Mouse (Mus musculus) hindbrain, embryonic 11.5 days (tissue): ENCODE measurements around the gene Epp13. TPM values are rescaled to one million over a fixed set of nuclear protein-coding genes. Genes with fewer than 3 reads are reported as not detected.
A peak's percentile ranks its signal among the peaks of the same experiment; 100 is the strongest.
"Not testable (repeated sequence)": the region's sequence is repeated elsewhere in the genome, so short reads cannot be mapped to it uniquely, and the experiment has no call there.

Experiments used
- ATAC-seq: fragments of 200-750 bp; cut with Nextera tagmentation; 2 replicates; pipeline ENCODE4 v1.8.0; 2017; ENCODE audit warnings: mild to moderate bottlenecking, moderate TSS enrichment, moderate library complexity; ENCODE audit not compliant: low FRiP score
- DNase-seq: peaks from one replicate; pipeline ENCODE4 v3.0.0-alpha.2; 2015; ENCODE audit warnings: low spot score
- H3K27ac ChIP-seq: fragments of 300-500 bp; sonication (generic); 2 replicates; pipeline ENCODE4 v1.5.1; 2014; ENCODE audit warnings: mild to moderate bottlenecking, low read depth, low read length
- H3K27me3 ChIP-seq: fragments of 300-500 bp; sonication (generic); 2 replicates; pipeline ENCODE4 v1.6.1; 2014; ENCODE audit warnings: mild to moderate bottlenecking, low read length, moderate library complexity, mixed read lengths; ENCODE audit not compliant: control insufficient read depth, insufficient read depth
- H3K36me3 ChIP-seq: fragments of 300-500 bp; sonication (generic); 2 replicates; pipeline ENCODE4 v1.6.1; 2014; ENCODE audit warnings: mild to moderate bottlenecking, low read length, moderate library complexity, mixed read lengths; ENCODE audit not compliant: control insufficient read depth, insufficient read depth
- H3K4me1 ChIP-seq: fragments of 300-500 bp; sonication (generic); replicated peaks from 2 replicates; pipeline ENCODE4 v1.6.1; 2014; ENCODE audit warnings: low read length, mixed read lengths; ENCODE audit not compliant: control insufficient read depth, insufficient read depth
- H3K4me2 ChIP-seq: fragments of 300-500 bp; sonication (generic); replicated peaks from 2 replicates; pipeline ENCODE4 v1.6.1; 2014; ENCODE audit warnings: mild to moderate bottlenecking, low read depth, low read length
- H3K4me3 ChIP-seq: fragments of 300-500 bp; sonication (generic); 2 replicates; pipeline ENCODE4 v1.5.1; 2014; ENCODE audit warnings: low read depth, low read length
- H3K9ac ChIP-seq: fragments of 300-500 bp; sonication (generic); 2 replicates; pipeline ENCODE4 v1.6.1; 2014; ENCODE audit warnings: low read depth, low read length
- H3K9me3 ChIP-seq: fragments of 300-500 bp; sonication (generic); 2 replicates; pipeline ENCODE4 v1.6.1; 2016; ENCODE audit warnings: low read length; ENCODE audit not compliant: control insufficient read depth
- WGBS: fragments of 180-500 bp; shearing (Covaris S2); extraction: QIAGEN DNeasy Blood & Tissue Kit; methylation state at CpG from one replicate; pipeline ENCODE4 v1.1.7; 2014; 5-methylcytosine and 5-hydroxymethylcytosine counted together
- polyA plus RNA-seq: library from polyadenylated mRNA; unstranded; fragments of >200 nt; fragmentation: Nextera tagmentation; extraction: Ambion mirVana; gene quantifications from 2 replicates; pipeline ENCODE4 v1.2.1, GENCODE M21; 2014

Epp13 gene
- polyA plus RNA-seq, 1 experiment from 2014 or later: not detected

DNA sequence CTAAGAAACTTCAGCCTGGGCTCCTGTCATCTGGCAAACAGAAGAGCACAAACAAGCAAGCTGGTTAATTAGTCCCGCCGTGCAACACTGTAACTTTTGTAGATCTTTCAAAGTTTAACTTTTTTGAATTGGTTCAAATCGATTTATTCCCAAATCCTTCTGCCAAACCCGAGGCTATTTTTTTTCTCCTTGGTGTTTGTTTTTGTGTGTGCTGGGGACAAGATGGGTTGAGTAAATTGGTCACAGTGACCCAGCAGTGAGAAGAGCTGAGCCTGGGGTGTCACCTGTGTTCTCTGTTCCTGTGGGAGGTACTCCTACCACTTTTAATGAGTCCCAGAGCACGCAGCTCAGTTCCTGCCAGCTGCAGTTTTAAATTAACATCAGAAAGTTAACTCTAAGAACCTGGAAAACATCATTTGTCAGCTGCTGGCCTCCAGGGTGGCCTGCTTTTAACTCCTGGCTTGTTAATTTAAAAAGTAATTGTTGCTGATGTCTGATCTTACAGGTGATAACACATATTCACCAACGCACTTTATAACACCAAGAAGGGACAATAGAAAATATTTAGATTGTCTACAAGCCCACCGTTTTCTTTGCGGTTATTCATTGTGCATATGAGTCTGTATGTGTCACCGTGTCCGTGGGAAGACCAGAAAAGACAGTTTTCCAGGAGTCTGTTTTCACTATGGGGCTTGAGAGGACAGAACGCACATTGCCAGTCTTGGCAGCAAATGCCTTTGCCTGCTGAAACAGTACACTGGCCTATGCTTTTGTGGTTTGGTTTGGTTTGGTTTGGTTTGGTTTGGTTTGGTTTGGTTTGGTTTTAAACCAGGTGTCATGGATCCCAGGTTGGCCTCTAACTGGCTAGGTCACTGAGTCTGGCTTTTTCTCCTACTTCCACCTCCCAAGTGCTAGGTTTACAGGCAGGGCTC is 7.9 kb upstream of the Epp13 start:
- Histone ChIP-seq H3K4me3 (no peak overlapping the region), H3K9me3 (no peaks in the 10 kb centered on the region), H3K27ac (no peak overlapping the region), H3K27me3 (no peaks in the 10 kb centered on the region), H3K36me3 (no peaks in the 10 kb centered on the region), H3K4me2 (no peak overlapping the region), H3K4me1 (no peaks in the 10 kb centered on the region), H3K9ac (no peak overlapping the region)
- ATAC-seq (no peak), DNase-seq (no peak)
- WGBS: 55% methylated on average over 11 of the region's 11 CpGs

- Histone ChIP-seq H3K4me1 (no peaks in the 10 kb centered on the region), H3K4me2 (no peak overlapping the region), H3K27me3 (no peaks in the 10 kb centered on the region), H3K9ac (no peak overlapping the region), H3K27ac (no peak overlapping the region), H3K4me3 (no peak overlapping the region), H3K9me3 (no peaks in the 10 kb centered on the region), H3K36me3 (no peaks in the 10 kb centered on the region)
- DNase-seq: no peak
- no peak for ATAC-seq
- 95% methylated on average over 5 of the region's 5 CpGs for WGBS
These were observed 1.9 kb downstream of the Epp13 start for GRCm38 (mm10) chr7:6254451-6254850.

DNA sequence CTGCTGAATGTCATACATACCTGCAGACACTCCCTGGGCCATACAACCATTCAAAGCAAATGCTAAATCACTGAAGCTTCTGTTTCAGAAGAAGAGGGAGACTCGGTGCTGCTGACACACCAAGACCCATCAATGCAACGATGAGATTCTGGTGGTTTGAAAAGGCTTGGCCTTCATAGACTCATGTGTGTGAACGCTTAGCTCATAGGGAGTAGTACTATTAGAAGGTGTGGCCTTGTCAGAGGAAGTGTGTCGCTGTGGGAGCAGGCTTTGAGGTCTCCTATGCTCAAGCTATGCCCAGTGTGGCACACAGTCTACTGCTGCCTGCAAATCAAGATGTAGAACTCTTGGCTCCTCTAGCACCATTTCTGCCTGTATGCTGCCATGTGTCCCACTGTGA is 4.9 kb downstream of the Epp13 start:
- 89% methylated on average over 4 of the region's 4 CpGs for WGBS
- Histone ChIP-seq H3K36me3 (no peaks in the 10 kb centered on the region), H3K27ac (no peak overlapping the region), H3K27me3 (no peaks in the 10 kb centered on the region), H3K9ac (no peak overlapping the region), H3K9me3 (no peaks in the 10 kb centered on the region), H3K4me2 (no peak overlapping the region), H3K4me1 (no peaks in the 10 kb centered on the region), H3K4me3 (no peak overlapping the region)
- no peak for DNase-seq
- ATAC-seq: no peak

- Histone ChIP-seq H3K27ac (no peak overlapping the region), H3K27me3 (no peaks in the 10 kb centered on the region), H3K9me3 (no peaks in the 10 kb centered on the region), H3K4me1 (no peaks in the 10 kb centered on the region), H3K9ac (no peak overlapping the region), H3K4me2 (no peak overlapping the region), H3K36me3 (no peaks in the 10 kb centered on the region), H3K4me3 (no peak overlapping the region)
- ATAC-seq (no peak), DNase-seq (no peak)
- 29% methylated on average over 16 of the region's 16 CpGs for WGBS
These were observed 6.0 kb downstream of the Epp13 start for GRCm38 (mm10) chr7:6258232-6259220.

DNA sequence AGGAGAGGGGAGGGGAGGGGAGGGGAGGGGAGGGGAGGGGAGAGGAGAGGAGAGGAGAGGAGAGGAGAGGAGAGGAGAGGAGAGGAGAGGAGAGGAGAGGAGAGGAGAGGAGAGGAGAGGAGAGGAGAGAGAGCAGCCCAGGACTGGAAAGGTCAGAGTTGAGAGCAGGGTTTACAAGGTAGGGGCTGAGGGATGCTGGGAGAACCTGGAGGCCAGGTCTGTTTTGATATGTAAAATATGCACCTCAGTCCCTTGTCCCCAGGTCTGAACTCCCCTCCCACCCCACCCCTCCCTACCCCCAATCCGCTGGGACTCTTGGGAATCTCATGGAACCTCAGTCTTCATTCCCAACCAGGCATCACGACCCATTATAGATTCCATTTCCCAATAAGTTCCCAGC is 7.5 kb downstream of the Epp13 start:
- H3K9ac ChIP-seq, H3K9me3 ChIP-seq, ATAC-seq, H3K4me1 ChIP-seq, H3K27me3 ChIP-seq, DNase-seq, H3K36me3 ChIP-seq, H3K27ac ChIP-seq, H3K4me2 ChIP-seq, H3K4me3 ChIP-seq: not testable (repeated sequence)
- WGBS: 34% methylated on average over 2 of the region's 2 CpGs

DNA sequence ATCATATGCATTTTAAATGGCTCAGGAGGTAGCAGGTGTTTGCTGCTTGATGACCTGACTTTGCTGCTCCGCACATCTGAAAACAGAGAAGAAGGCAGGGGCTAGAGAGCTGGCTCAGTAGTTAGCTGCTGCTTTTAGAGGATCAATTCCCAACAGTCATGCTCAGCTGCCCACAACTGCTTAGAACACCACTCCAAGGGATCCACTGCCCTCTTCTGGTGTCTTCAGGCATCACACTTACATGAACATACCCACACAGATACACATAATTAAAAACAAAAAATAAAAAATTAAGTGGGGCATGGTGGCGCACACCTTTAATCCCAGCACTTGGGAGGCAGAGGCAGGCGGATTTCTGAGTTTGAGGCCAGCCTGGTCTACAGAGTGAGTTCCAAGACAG is 9.6 kb downstream of the Epp13 start:
- Histone ChIP-seq H3K27me3 (no peaks in the 10 kb centered on the region), H3K4me3 (no peak overlapping the region), H3K4me1 (no peaks in the 10 kb centered on the region), H3K9me3 (no peaks in the 10 kb centered on the region), H3K36me3 (no peaks in the 10 kb centered on the region), H3K27ac (no peak overlapping the region), H3K4me2 (no peak overlapping the region), H3K9ac (no peak overlapping the region)
- no peak for ATAC-seq
- WGBS: 83% methylated on average over 3 of the region's 3 CpGs
- no peak for DNase-seq

DNA sequence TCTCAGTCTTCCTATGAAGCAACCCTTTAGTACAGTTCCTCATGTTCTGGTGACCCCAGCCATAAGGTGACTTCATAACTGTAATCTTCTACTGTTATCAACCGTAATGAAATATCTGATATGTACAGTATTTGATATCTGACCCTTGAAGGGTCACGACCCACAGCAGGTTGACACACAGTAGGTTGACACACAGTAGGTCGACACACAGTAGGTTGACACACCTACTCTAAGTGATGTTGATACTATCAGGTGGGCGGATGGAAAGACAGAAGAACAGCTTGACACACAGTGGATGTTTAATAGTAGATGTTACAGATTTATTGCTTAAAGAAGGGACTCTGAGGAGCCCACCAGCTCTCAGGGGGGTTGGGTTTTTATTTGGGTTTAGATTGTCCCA is 10.5 kb downstream of the Epp13 start:
- 89% methylated on average over 4 of the region's 4 CpGs for WGBS
- Histone ChIP-seq H3K4me3 (no peak overlapping the region), H3K27ac (no peak overlapping the region), H3K9me3 (no peaks in the 10 kb centered on the region), H3K9ac (no peak overlapping the region), H3K36me3 (no peaks in the 10 kb centered on the region), H3K4me2 (no peak overlapping the region), H3K4me1 (no peaks in the 10 kb centered on the region), H3K27me3 (no peaks in the 10 kb centered on the region)
- no peak for DNase-seq
- no peak for ATAC-seq

DNA sequence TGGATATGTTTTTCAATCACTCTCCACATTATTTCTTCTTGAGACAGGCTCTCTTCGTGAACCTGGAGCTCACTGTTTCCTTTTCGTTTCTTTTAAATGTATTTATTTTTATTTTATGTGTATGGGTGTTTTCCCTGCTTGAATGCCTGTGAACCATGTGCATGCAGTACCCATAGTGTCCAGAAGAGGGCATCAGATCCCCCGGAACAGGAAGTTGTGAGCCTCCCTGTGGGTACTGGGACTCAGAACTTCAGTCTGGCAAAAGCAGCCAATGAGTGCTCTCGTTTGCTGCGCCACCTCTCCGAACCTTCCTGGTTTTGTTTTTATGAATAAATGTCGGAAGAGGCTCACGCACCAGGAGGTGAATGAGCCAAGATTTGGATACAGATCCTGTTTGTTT is 13.2 kb downstream of the Epp13 start:
- WGBS: 67% methylated on average over 8 of the region's 8 CpGs
- H3K36me3 ChIP-seq: no peaks in the 10 kb centered on the region
- H3K9ac ChIP-seq: no peak overlapping the region
- H3K9me3 ChIP-seq: no peaks in the 10 kb centered on the region
- H3K27me3 ChIP-seq: no peaks in the 10 kb centered on the region
- no peaks in the 10 kb centered on the region for H3K4me1 ChIP-seq
- no peak overlapping the region for H3K4me3 ChIP-seq
- no peak overlapping the region for H3K27ac ChIP-seq
- no peak overlapping the region for H3K4me2 ChIP-seq
- no peak for ATAC-seq
- peak; percentile 27 for DNase-seq
